Mouse (Mus musculus): ENCODE measurements at regions not wholly inside any gene's neighbourhood (a gene's known extent, or its start where the extent isn't known, plus 50 kb on each side); places are given as distances from the start of the nearest gene placed in this dataset.

DNA sequence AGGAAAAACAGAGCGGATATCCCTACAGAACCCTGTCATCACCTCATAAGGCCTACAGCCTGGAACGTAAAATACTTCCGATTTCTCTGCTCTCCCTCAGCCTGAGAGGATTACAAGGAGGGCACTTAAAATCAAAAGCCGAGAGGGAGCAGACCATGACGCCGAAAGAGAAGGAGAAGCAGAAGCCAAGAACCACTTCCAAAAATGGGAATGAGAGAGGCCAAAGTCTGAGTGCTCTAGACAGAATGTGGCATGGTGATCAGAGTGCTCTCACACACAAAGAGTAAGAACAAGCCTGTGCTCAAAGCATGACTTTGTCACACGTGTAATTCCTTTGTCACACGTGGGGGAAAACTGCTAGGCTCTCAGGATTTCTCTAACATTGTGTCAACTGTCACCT lies 125.9 kb downstream of the Hlx start:
- no peak for DNase-seq (ENCODE audit: low read depth, low spot score)

DNA sequence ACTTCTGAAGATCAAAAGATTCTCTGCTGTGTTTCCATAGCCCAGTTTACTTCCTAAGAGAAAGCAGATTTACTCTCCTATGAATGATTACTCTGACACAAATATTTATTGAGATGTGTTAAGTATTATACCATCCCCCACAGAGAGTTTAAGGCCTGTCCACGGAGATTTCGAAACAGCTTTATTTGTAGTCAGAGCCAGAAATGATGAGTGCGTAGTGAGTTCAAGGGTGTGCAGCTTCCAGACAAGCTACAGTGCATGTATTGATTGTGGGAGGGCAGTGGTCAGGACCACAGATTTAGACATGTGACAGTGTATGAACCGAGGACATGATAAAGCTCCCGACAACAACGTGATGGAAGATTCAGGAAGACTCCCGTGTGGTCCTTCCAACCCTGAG lies 126.8 kb downstream of the Hlx start:
- DNase-seq (ENCODE audit: low read depth, low spot score), result no peak

DNA sequence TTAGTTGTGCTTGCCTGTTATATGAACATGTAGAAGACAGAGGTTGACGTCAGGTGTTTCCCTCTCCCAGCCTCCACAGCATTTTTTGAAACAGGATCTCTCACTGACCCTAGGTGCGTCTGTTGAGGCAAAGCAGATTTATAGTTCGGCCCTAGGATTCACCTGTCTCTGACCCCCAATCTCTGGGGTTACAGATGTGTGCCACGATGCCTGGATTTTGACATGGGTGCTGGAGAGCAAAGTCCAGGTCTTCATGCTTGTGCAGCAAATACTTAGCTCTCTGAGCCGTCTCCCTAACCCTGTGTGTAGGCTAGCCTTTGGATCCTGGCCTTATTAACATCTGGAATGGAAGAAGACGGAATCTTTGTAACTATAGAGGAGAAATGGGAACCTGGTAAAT lies 129.3 kb downstream of the Hlx start:
- no peak for DNase-seq (ENCODE audit: low read depth, low spot score)

DNA sequence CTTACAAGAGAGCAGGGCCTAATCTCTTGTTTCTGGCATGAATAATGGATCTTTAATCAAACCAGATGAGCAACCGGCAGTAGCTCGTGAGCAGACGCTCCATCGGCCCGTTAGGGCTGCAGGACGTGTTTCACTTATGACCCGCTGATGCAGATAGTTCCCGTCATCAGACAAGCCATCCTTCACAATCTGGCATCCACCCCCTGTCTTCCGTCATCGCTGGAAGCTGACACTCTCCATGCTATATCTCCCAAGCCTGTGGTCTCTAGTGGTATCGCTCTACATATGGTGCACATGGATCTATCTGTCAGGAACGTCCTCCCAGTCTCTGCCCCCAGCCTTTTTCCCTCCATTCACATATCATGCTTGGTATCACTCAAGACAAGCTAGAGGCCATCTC lies 137.0 kb downstream of the Hlx start:
- DNase-seq (ENCODE audit: low read depth, low spot score), result no peak

DNA sequence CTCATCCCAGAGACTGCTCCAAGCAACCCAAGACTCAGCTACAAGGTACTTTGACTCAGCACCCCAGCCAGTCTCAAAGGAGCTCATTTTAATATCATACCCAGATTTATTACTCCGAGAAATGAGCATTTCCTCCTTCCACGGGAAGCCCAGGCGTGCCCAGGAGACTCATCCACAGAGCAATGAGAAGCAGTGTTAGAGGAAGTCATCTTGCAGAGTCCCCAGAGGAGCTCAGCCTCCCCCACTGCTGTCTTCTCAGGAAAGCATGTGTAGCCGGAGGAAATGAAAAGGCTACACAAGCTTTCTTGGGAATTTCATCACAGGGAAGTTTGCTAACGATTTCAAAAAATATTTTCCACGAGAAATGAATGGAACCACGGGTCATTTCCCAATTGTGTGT lies 141.8 kb downstream of the Hlx start:
- no peak for DNase-seq (ENCODE audit: low read depth, low spot score)

DNA sequence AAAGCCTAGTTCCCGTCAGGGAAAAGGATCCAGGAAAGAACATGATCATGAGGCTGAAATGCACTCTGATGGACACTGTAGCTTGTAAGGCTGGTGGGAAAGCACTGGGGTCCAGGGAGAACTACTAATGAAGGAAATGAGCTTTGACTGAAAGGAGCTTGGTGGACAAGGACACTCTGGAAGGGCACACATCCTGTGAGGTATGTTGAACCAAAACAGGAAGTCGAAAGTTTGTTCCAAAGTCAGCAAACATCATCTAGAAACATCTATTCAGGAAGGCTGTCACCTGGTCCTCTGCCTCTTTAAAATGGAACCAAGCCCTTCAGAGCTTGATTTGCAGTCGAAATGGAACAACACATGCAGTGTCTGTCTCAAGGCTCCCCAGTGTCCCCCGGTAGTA lies 143.1 kb downstream of the Hlx start:
- DNase-seq (ENCODE audit: low read depth, low spot score), result no peak

- DNase-seq (ENCODE audit: low read depth, low spot score), result no peak
These were observed 147.9 kb downstream of the Hlx start for GRCm38 (mm10) chr1:184584505-184584874.

DNA sequence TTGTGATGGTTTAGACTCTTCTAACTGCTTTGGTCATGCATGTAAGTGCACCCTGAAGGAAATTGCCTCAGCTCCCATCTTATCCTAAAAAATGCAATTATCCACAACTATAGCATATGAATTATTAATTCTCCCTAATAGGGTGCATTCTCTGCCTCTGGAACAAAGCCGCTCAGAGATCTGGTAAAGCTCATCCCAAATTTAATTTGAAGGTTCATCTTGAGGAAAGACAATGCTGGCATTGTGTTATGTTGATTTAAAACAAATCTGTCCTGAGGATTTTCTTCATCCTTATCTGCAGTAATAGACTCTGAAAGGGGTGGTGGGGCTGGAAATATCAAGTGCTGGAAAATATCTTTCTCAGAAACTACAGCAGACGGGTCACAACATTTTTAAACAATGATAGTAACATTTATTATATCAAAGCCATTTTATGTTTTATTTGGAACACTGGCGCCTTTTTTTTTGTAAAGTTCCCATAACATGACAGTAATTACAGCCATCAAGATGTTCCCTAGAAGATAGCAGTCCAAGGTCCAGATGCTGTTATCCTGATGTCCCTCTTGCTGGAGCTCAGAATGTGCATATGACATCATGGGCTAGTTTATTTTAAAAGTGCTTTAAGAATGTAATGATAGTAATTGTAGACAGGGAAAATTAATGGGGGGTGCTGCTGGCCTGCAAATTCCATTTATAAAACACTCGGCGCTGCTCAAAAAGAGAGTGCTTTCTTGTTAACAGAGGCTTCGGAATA lies 148.5 kb downstream of the Hlx start:
- DNase-seq (ENCODE audit: low read depth, low spot score), result no peak

GRCm38 (mm10) chr1:184579475-184579874 lies 152.9 kb downstream of the Hlx start:
- no peak for DNase-seq (ENCODE audit: low read depth, low spot score)

GRCm38 (mm10) chr1:184576527-184576926 lies 155.9 kb downstream of the Hlx start:
- no peak for DNase-seq (ENCODE audit: low read depth, low spot score)

DNA sequence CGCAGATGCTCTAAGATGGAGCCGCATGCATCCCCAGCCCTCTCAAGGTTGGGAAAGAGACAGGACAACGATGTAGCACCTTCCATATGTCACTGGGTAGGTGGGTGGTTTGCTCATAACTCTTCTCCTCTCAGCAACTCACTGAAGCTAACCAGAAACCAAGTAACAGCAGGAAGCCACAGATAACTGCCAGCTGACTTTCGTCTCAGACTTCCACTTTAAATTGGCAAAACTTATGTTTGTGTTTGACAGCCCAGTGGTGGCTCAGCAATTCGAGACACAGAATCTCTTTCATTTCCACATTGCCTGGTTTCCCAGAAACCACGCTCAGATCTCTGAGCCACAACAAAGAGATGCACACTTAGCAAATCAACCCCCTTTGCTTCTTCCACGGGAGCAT lies 159.1 kb downstream of the Hlx start:
- no peak for DNase-seq (ENCODE audit: low read depth, low spot score)

DNA sequence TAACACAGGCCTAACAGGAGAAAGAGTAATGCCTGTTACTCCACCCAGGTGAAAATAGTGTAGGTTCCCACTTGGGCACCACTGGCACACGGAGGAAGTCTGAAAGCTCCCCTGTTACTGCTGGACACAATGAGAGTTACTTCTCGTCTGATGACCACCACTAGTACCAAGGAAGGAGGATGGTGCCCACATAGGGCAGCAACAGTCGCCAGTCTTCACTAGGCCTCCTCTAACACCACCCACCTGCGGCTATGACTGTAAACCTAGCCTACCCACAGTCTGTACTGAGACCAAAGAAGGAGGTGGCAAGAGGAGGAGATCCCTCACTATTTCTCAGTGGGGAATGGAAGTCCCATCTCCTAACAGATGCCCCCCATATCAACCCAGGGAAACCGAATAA lies 161.7 kb downstream of the Hlx start:
- DNase-seq (ENCODE audit: low read depth, low spot score), result no peak

DNA sequence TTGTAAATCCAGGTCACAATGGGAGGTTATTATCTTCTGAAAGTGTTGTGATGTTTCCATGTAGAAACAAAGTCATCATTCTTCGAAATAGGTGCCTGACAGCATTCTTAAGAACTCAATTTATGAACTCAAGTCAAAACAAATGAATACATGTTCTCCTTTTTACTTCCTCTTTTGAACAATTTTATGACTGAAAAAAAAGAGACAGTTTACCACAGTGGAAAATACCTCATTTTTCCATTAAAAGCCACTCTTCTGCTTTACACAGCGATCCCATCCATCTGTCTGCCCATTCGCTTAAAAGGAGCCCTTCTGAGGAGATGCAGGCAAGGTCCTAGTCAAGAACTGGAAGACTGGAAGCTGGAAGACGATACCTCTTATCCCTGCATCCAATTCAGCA lies 169.5 kb downstream of the Hlx start:
- no peak for DNase-seq (ENCODE audit: low read depth, low spot score)

GRCm38 (mm10) chr1:184562239-184562638 lies 170.2 kb downstream of the Hlx start:
- no peak for DNase-seq (ENCODE audit: low read depth, low spot score)

GRCm38 (mm10) chr1:184559543-184559942 lies 172.9 kb downstream of the Hlx start:
- DNase-seq (ENCODE audit: low read depth, low spot score), result no peak

- DNase-seq (ENCODE audit: low read depth, low spot score), result no peak
These were observed 178.6 kb downstream of the Hlx start for GRCm38 (mm10) chr1:184553791-184554190.

GRCm38 (mm10) chr1:184550491-184550890 lies 181.9 kb downstream of the Hlx start:
- DNase-seq (ENCODE audit: low read depth, low spot score), result no peak

DNA sequence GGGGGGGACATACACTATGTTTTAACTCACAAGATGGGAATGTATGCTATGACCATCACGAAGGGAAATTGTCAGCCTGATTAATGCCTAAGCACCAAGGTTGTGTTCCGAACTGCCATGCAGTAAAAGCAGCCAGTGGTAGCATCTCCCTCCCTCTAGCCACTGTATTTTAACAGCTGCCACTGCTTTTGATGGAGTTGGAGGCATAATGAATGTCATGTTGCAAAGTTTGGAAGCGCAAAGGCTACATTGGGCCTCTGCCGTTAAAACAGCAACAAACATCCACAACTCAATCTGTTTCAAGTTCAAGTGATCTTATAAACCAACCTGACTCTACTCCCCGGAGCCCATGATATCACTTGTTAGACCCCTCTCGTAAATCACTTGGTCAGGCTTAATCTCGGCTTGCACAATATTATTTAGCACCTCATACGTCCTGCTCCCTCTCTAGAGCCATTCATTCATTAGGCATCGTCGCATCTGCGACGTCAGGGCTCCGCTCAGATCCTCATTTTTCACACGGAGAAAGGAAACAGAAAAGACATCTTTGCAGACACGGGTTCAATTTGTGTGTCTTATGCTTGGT lies 184.7 kb downstream of the Hlx start:
- DNase-seq (ENCODE audit: low read depth, low spot score), result no peak

GRCm38 (mm10) chr1:184546140-184546661 lies 186.2 kb downstream of the Hlx start:
- DNase-seq (ENCODE audit: low read depth, low spot score), result no peak

GRCm38 (mm10) chr1:184545111-184545510 lies 187.3 kb downstream of the Hlx start:
- DNase-seq (ENCODE audit: low read depth, low spot score), result no peak

DNA sequence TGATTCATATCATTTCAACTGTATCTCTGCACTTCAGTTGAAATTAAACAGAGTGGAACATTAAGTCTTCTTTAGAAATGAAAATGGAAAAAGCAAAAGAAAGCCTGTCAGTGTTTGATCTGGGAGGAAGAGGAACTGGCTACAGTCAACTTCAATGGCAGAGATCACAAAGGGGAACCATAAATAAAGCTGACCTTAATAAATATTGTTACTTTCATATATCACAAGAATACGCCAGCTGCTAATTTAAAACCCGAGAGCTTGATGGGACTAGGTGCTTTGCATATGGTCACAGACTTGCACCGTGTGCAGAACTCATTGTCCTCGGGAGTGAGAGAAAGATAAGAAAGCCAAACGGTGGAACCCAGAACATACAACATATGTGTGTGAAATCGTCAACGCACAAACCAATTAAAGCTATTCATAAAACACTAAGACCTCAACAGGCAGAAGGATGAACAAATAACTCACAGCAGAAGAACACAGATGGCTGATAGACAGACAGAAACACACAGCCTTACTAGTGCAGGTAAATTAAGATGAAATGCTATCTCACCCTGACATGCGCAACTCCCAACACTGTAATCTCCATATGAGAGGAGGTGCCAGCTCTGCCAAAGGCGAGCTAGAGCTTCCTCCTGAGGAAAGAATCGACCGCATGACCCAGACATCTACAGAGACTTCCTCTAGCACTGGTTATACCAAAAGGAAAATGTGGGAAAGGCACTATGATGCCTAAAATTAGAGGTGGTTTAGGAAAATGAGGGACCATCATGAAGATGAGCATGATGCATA lies 189.9 kb downstream of the Hlx start:
- no peak for DNase-seq (ENCODE audit: low read depth, low spot score)

GRCm38 (mm10) chr1:184539818-184540217 lies 192.6 kb downstream of the Hlx start:
- no peak for DNase-seq (ENCODE audit: low read depth, low spot score)
